Mouse (Mus musculus) midbrain, embryonic 16.5 days (tissue): ENCODE results near the gene Ace. TPM values are rescaled to one million over a fixed set of nuclear protein-coding genes. Genes with fewer than 3 reads are reported as not detected.
"Not testable (repeated sequence)": the region's sequence is repeated elsewhere in the genome, so short reads cannot be mapped to it uniquely, and the experiment has no call there.

ENCODE experiments used
- ATAC-seq: fragments of 200-750 bp; cut with Nextera tagmentation; 2 replicates; pipeline ENCODE4 v1.8.0; 2017; ENCODE audit warnings: moderate TSS enrichment
- H3K27ac ChIP-seq: fragments of 300-500 bp; sonication (generic); 2 replicates; pipeline ENCODE4 v1.5.1; 2014; ENCODE audit warnings: mild to moderate bottlenecking, low read length, mixed read lengths
- H3K27me3 ChIP-seq: fragments of 300-500 bp; sonication (generic); 2 replicates; pipeline ENCODE4 v1.6.1; 2014; ENCODE audit warnings: low read depth, low read length, mixed read lengths; ENCODE audit not compliant: control insufficient read depth, insufficient read depth
- H3K36me3 ChIP-seq: fragments of 300-500 bp; sonication (generic); 2 replicates; pipeline ENCODE4 v1.6.1; 2014; ENCODE audit warnings: mild to moderate bottlenecking, low read length, moderate library complexity, mixed read lengths; ENCODE audit not compliant: control insufficient read depth, insufficient read depth
- H3K4me1 ChIP-seq: fragments of 300-500 bp; sonication (generic); 2 replicates; pipeline ENCODE4 v1.6.1; 2014; ENCODE audit warnings: mild to moderate bottlenecking, low read length, mixed read lengths; ENCODE audit not compliant: control insufficient read depth, insufficient read depth
- H3K4me2 ChIP-seq: fragments of 300-500 bp; sonication (generic); 2 replicates; pipeline ENCODE4 v1.6.1; 2014; ENCODE audit warnings: mild to moderate bottlenecking, low read length, mixed read lengths
- H3K4me3 ChIP-seq: fragments of 300-500 bp; sonication (generic); 2 replicates; pipeline ENCODE4 v1.5.1; 2014; ENCODE audit warnings: low read depth, mild to moderate bottlenecking, low read length, moderate library complexity, mixed read lengths
- H3K9ac ChIP-seq: fragments of 300-500 bp; sonication (generic); 2 replicates; pipeline ENCODE4 v1.6.1; 2014; ENCODE audit warnings: low read depth, low read length, mixed read lengths
- H3K9me3 ChIP-seq: fragments of 300-500 bp; sonication (generic); replicated peaks from 2 replicates; pipeline ENCODE4 v1.6.1; 2014; ENCODE audit warnings: mild to moderate bottlenecking, low read length, mixed read lengths; ENCODE audit not compliant: control insufficient read depth, poor library complexity, severe bottlenecking
- WGBS: fragments of 180-500 bp; shearing (Covaris S2); extraction: QIAGEN DNeasy Blood & Tissue Kit; methylation state at CpG from one replicate; pipeline ENCODE4 v1.1.7; 2014; 5-methylcytosine and 5-hydroxymethylcytosine counted together
- polyA plus RNA-seq: library from polyadenylated mRNA; unstranded; fragments of >200 nt; fragmentation: Nextera tagmentation; extraction: Ambion mirVana; gene quantifications from 2 replicates; pipeline ENCODE4 v1.2.1, GENCODE M21; 2015

Gene Ace
- polyA plus RNA-seq, 1 experiment from 2014 or later, result 8.2 TPM

DNA sequence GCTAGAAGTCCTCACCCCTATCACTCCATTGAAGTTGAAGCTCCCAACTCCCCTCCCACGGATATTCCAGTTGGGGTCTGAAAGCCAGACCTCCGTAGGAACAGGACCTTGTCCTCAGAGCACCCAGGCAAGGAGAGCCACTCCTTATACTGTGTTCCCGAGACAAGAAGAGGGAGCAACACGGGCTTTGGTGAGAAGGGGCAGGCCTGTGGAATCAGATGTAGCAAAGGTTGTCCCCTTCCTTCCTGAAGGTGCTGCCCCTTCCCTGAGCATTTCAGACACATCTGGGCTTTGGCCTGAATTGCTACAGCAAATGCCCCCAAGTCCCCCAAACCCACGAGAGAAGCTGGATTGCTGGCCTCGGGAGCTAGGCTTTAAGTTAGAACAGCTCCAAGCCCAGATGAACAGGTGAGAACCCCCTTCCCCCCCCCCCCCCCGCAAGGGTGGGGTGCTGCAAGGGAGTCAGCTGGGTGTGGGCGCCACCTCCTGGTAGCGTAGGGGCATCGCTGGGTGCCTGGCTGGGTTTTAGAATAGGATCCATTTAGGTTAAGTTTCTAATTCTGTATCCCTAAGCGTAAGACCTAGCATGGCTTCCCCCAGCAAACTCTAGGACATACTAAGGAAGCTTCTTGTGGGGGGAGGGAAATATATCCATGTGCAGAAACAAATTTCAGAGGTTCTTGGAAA is 58.9 kb downstream of the Ace start:
- WGBS, result 46% methylated on average over 10 of the region's 11 CpGs
- H3K4me3 ChIP-seq, result no peak overlapping the region
- H3K36me3 ChIP-seq, result no peaks in the 10 kb centered on the region
- H3K4me2 ChIP-seq, result no peak overlapping the region
- no peaks in the 10 kb centered on the region for H3K27me3 ChIP-seq
- H3K9me3 ChIP-seq, result no peaks in the 10 kb centered on the region
- no peak overlapping the region for H3K9ac ChIP-seq
- H3K4me1 ChIP-seq, result no peaks in the 10 kb centered on the region
- H3K27ac ChIP-seq, result no peak overlapping the region
- peak; percentile 8; the same call in 1 of the 2 replicates for ATAC-seq

DNA sequence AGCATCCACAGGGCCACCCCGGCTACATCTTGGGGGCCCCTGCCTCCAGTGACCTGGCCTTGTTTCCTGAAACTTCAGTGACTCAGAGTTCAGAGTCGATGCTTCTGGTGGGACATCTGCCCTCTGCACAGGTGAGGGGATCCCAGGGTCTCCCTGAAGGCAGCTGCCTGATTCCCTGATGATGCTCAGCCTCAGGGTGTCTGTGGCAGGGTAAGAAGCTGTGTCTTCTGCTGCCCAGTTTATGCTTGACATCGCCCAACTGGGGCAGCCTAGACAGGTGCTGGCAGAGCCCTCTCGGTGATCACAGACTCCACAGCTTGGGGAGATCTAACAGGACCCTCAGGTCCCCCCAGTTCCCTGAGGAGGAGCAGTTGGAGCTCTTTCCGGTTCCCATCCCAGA is 59.9 kb downstream of the Ace start:
- Histone ChIP-seq H3K4me1 (no peaks in the 10 kb centered on the region), H3K27me3 (no peaks in the 10 kb centered on the region), H3K27ac (no peak overlapping the region), H3K9ac (no peak overlapping the region), H3K36me3 (no peaks in the 10 kb centered on the region), H3K9me3 (no peaks in the 10 kb centered on the region), H3K4me2 (no peak overlapping the region), H3K4me3 (no peak overlapping the region)
- ATAC-seq, result 0 out of 2 replicates have a peak, but pooled peaks have one; percentile 32
- 97% methylated on average over 5 of the region's 5 CpGs for WGBS

DNA sequence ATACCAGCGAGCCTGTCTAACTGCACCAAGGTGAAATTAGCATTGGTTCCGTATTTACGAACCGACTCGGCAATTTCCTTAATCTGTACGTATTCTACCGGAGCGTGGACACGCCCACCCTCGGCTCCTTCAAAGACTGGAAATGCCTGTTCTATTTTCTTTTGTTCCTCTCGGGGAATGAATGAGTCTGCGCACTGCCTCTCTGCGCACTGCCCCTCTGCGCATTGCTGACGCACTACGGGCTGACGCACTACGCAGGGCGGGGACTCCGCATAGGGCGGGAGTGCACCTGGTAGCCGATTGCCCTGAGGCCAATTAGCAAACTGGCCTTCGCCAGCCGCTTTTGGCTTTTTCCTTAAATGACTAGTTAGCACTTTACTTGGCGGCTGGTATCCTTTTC is 64.3 kb downstream of the Ace start:
- Histone ChIP-seq H3K4me2 (peak overlapping the region; percentile 14; the same call in 1 of the 2 replicates), H3K9ac (peak overlapping the region; percentile 7; the same call in 1 of the 2 replicates)
- WGBS, result 23% methylated on average over 4 of the region's 25 CpGs

DNA sequence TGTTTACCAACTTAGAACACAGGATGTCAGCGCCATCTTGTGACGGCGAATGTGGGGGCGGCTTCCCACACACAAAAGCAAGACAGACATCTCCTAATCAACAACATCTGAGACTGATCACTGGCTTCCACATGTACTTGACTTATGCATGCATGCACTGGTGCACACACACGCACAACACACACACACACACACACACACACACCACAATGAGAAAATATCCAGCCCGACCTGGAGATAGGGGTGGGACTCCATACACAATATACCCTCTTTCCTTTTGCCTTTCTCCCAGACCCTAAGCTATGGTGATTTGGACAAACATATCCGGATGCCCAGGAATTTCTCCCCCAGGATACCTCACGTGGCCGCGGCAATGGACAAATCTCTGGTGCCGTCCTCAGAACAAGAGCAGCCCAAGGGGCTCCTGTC is 65.8 kb downstream of the Ace start:
- H3K36me3 ChIP-seq, result no peaks in the 10 kb centered on the region
- peak overlapping the region; percentile 73 for H3K27ac ChIP-seq
- H3K9ac ChIP-seq, result peak overlapping the region; percentile 50
- no peaks in the 10 kb centered on the region for H3K9me3 ChIP-seq
- H3K4me2 ChIP-seq, result peak overlapping the region; percentile 43
- ATAC-seq, result no peak
- WGBS, result 37% methylated on average over 11 of the region's 11 CpGs
- H3K27me3 ChIP-seq, result no peaks in the 10 kb centered on the region
- no peak overlapping the region for H3K4me3 ChIP-seq
- H3K4me1 ChIP-seq, result peaks cover 14% of the 10 kb centered on the region

More for the DNA sequence above, 64.3 kb downstream of the Ace start:
- peak overlapping the region; percentile 66 for H3K27ac ChIP-seq
- H3K4me1 ChIP-seq, ATAC-seq, H3K27me3 ChIP-seq, H3K36me3 ChIP-seq, H3K9me3 ChIP-seq: not testable (repeated sequence)
- peak overlapping the region; percentile 27 for H3K4me3 ChIP-seq

DNA sequence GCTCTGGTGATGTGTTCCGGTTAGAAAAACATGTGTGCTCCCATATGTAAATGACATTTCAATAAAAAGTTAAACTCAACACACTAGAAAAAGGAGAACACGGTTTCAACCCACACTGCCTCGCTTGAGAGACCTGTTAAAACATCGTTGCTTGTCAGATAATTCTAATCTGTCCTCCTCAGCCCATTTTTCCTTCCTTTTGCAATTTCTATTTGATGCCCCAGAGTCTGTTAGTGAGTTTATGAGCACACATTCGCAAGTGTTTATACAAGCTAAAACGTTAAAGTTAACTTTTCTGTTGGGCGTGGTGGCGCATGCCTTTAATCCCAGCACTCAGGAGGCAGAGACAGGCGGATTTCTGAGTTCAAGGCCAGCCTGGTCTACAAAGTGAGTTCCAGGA is 67.2 kb downstream of the Ace start:
- Histone ChIP-seq H3K36me3 (no peaks in the 10 kb centered on the region), H3K9ac (no peak overlapping the region), H3K4me1 (peaks cover 27% of the 10 kb centered on the region), H3K4me3 (no peak overlapping the region), H3K27ac (no peak overlapping the region), H3K27me3 (no peaks in the 10 kb centered on the region), H3K4me2 (no peak overlapping the region), H3K9me3 (no peaks in the 10 kb centered on the region)
- ATAC-seq, result no peak
- WGBS, result 90% methylated on average over 9 of the region's 9 CpGs

DNA sequence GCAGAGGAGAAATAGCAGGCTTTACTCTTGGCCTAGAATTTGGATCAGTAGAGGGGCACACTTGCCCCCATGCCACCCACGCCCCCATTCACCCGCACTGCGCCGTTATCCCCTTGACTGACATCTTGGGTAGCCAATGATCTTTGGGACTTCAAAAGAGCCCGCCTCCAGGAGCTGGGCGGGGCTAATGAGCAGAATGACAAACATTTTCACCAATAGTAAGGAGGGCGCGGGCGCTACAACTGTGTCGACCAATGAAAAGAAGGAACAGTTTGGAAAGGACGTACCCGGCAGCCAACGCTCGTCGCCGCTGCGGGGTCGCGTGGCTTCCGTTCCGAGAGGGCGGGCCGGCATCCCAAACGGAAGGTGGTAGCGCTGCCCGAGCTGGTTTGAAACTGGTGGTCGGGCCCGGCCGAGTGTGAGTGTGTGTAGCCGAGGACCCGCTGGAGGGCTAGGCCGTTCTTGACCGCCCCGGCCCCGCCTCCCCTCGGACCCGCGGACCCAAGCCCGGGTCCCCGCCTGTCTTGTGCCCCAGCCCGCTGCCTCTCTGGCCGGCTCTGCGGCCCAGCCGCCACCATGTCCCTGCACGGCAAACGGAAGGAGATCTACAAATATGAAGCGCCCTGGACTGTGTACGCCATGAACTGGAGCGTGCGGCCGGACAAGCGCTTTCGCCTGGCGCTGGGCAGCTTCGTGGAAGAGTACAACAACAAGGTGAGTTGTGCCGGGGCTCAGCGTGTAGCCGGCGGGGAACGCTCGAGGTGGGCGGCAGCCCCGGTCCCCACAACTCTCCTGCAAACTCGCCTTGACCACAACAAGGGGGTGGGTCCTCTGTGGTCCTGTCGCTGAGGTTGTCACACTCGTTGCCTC is 69.0 kb downstream of the Ace start, which contains the start of gene Dcaf7:
Gene Dcaf7 (plus strand): TSS at position 325 of the 870 bp plus-strand sequence.
- Histone ChIP-seq H3K36me3 (no peaks in the 10 kb centered on the region), H3K27me3 (no peaks in the 10 kb centered on the region), H3K4me3 (peak within 1 kb of the TSS; percentile 84), H3K9ac (peak within 1 kb of the TSS; percentile 87), H3K4me2 (peak within 1 kb of the TSS; percentile 76), H3K27ac (peak within 1 kb of the TSS; percentile 96), H3K9me3 (no peaks in the 10 kb centered on the region), H3K4me1 (peaks cover 33% of the 10 kb centered on the region)
- under 1% methylated on average over 58 of the region's 66 CpGs for whole genome bisulfite sequencing
- peak; percentile 98 for ATAC-seq

DNA sequence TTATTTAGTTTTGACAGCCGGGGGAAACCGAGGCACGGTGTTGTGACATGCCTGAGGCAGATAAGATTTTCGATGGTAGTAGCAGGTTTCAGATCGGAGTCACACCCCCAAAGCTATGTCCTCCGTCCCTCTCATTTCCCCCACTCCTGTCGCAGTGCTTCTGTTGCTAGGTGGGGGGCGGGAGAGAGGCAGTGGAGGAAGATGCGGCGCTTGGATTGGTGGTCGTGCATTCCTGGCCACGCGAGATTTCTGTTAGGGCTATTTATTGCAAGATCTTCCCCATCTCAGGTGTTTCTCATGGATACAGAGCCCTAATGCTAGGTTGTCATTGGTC is 69.6 kb downstream of the Ace start:
- Histone ChIP-seq H3K9me3 (no peaks in the 10 kb centered on the region), H3K4me3 (peak overlapping the region; percentile 84), H3K36me3 (no peaks in the 10 kb centered on the region), H3K27me3 (no peaks in the 10 kb centered on the region), H3K9ac (peak overlapping the region; percentile 87), H3K4me1 (peaks cover 33% of the 10 kb centered on the region), H3K4me2 (peak overlapping the region; percentile 76), H3K27ac (peak overlapping the region; percentile 96)
- ATAC-seq, result peak; percentile 67
- 0% methylated on average over 13 of the region's 13 CpGs for WGBS
